Comparison of ENCODE assay signal across 8 mouse cellular contexts in genomic region chr11:101553354-101553930, GRCm38 (mm10). TPM values are rescaled to one million over a fixed set of nuclear protein-coding genes. Genes with fewer than 3 reads are reported as not detected.
DNase-seq lines count a peak whose midpoint lies in the region; ATAC-seq and TF ChIP-seq lines count a peak whose summit lies in the region.

No protein-coding gene starts in this region.

- peak overlapping the region; percentile 89 for H3K27ac ChIP-seq in heart, embryonic 13.5 days (replicated peaks)
- peak overlapping the region; percentile 83 for H3K27ac ChIP-seq in liver, embryonic 14.5 days

- H3K4me2 ChIP-seq in heart, embryonic 13.5 days = peak overlapping the region; percentile 83
- peak overlapping the region; percentile 91 for H3K4me2 ChIP-seq in liver, embryonic 14.5 days (ENCODE audit: low read depth)

- DNase-seq in heart, adult 11 months = peak; percentile 87
- no peak for DNase-seq in heart, postnatal 36 days
- DNase-seq in Muller cell, postnatal 12 days (ENCODE audit: inconsistent ontology term) = peak; percentile 27
- DNase-seq in liver, embryonic 14.5 days (ENCODE audit: low read depth in 3 of 3, low spot score in 3 of 3) = no peak
- DNase-seq in right cerebral cortex, adult 2 months (ENCODE audit: low spot score in 2 of 2) = no peak
- DNase-seq in left cerebral cortex, adult 18-20 months (ENCODE audit: low spot score in 2 of 2) = no peak
- DNase-seq in retina, embryonic 14.5 days (ENCODE audit: low spot score) = no peak

- H3K4me3 ChIP-seq in heart, embryonic 13.5 days = peak overlapping the region; percentile 72
- H3K4me3 ChIP-seq in liver, embryonic 14.5 days (ENCODE audit: insufficient read depth in 1 of 2, low read depth in 2 of 2, low read length in 2 of 2) = peak overlapping the region; percentile 80 to 92

- H3K27me3 ChIP-seq in heart, embryonic 13.5 days (replicated peaks) = no peaks in the 10 kb centered on the region
- H3K27me3 ChIP-seq in liver, embryonic 14.5 days (ENCODE audit: control insufficient read depth, insufficient read depth, low read length) = no peaks in the 10 kb centered on the region

- no peak for ATAC-seq in heart, embryonic 13.5 days (ENCODE audit: extremely low read depth, insufficient number of reproducible peaks, low FRiP score, low TSS enrichment)
- no peak for ATAC-seq in liver, embryonic 14.5 days (ENCODE audit: insufficient read depth)

- H3K9ac ChIP-seq in heart, embryonic 13.5 days = peak overlapping the region; percentile 91
- peak overlapping the region; percentile 95 for H3K9ac ChIP-seq in liver, embryonic 14.5 days (replicated peaks)

- TF ChIP-seq CTCF in liver, embryonic 14.5 days (IDR thresholded peaks at IDR 0.05; ENCODE audit: low read depth) = no peak

- TF ChIP-seq EP300 in liver, embryonic 14.5 days (IDR thresholded peaks at IDR 0.05; ENCODE audit: low read depth) = no peak

- intact Hi-C loops in heart, postnatal 36 days (cut with DNase I) = loop anchor here (5.0 kb wide), 1 partner anchor 86 kb away; the partner anchor contains the start of gene Vat1

- H3K4me1 ChIP-seq in heart, embryonic 13.5 days = peaks cover 24% of the 10 kb centered on the region
- H3K4me1 ChIP-seq in liver, embryonic 14.5 days (replicated peaks; ENCODE audit: control insufficient read depth in 2 of 2, insufficient read depth in 2 of 2, low read length in 1 of 2) = peaks cover 8 to 11% of the 10 kb centered on the region in 2 experiments

- H3K36me3 ChIP-seq in heart, embryonic 13.5 days = peaks cover 37% of the 10 kb centered on the region
- H3K36me3 ChIP-seq in liver, embryonic 14.5 days (replicated peaks; ENCODE audit: control insufficient read depth, insufficient read depth, low read depth) = peaks cover 25% of the 10 kb centered on the region

- H3K9me3 ChIP-seq in heart, embryonic 13.5 days = no peaks in the 10 kb centered on the region
- no peaks in the 10 kb centered on the region for H3K9me3 ChIP-seq in liver, embryonic 14.5 days (ENCODE audit: control insufficient read depth, low read length)

- 15% methylated on average over 8 of the region's 8 CpGs for WGBS in heart, embryonic 13.5 days
- 7% methylated on average over 8 of the region's 8 CpGs for WGBS in liver, embryonic 14.5 days (ENCODE audit: insufficient replicate concordance)

RNA-seq across cellular contexts. Expression of gene Nbr1, which starts 1.5 kb away (rescaled TPM):
- total RNA-seq in heart, postnatal 36 days (2021) = 10 to 100 TPM; 94.3 to 99.5 TPM
- polyA plus RNA-seq in heart, embryonic 13.5 days (2015; fragmentation: Nextera tagmentation; extraction: Ambion mirVana) = 54.9 and 55.3 TPM in 2 replicates
- polyA plus RNA-seq in liver, embryonic 14.5 days (2012; rRNA removed) = 20.0 and 24.9 TPM in 2 replicates
- polyA plus RNA-seq in liver, embryonic 14.5 days (2014; fragmentation: Nextera tagmentation; extraction: Ambion mirVana) = 28.9 and 33.8 TPM in 2 replicates
- total RNA-seq in left cerebral cortex, adult 18-20 months (2021) = 100 to 1,000 TPM; 135 to 198 TPM

RNA-seq across cellular contexts. Expression of gene Brca1, which starts 1.7 kb away (rescaled TPM):
- total RNA-seq in heart, postnatal 36 days (2021) = under 1 TPM; 0.31 to 0.51 TPM
- 5.5 and 7.0 TPM in 2 replicates for polyA plus RNA-seq in heart, embryonic 13.5 days (2015; fragmentation: Nextera tagmentation; extraction: Ambion mirVana)
- polyA plus RNA-seq in liver, embryonic 14.5 days (2012; rRNA removed) = 5.7 and 8.6 TPM in 2 replicates
- 14.0 and 15.2 TPM in 2 replicates for polyA plus RNA-seq in liver, embryonic 14.5 days (2014; fragmentation: Nextera tagmentation; extraction: Ambion mirVana)
- total RNA-seq in left cerebral cortex, adult 18-20 months (2021) = 1 to 10 TPM in 1 of 2 experiments, under 1 TPM in 1; 0.74 to 1.2 TPM

RNA-seq across cellular contexts. Expression of gene Tmem106a, which starts 28.6 kb away (rescaled TPM):
- 1 to 10 TPM; 3.6 to 4.7 TPM for total RNA-seq in heart, postnatal 36 days (2021)
- polyA plus RNA-seq in heart, embryonic 13.5 days (2015; fragmentation: Nextera tagmentation; extraction: Ambion mirVana) = 4.0 and 4.4 TPM in 2 replicates
- polyA plus RNA-seq in liver, embryonic 14.5 days (2012; rRNA removed) = 5.7 and 7.3 TPM in 2 replicates
- polyA plus RNA-seq in liver, embryonic 14.5 days (2014; fragmentation: Nextera tagmentation; extraction: Ambion mirVana) = 5.4 and 7.5 TPM in 2 replicates
- 1 to 10 TPM; 1.6 to 2.0 TPM for total RNA-seq in left cerebral cortex, adult 18-20 months (2021)

RNA-seq across cellular contexts. Expression of gene Gm11634, which starts 45.6 kb away (rescaled TPM):
- not detected for total RNA-seq in heart, postnatal 36 days (2021)
- polyA plus RNA-seq in heart, embryonic 13.5 days (2015; fragmentation: Nextera tagmentation; extraction: Ambion mirVana) = not detected in 2 replicates
- not detected in 2 replicates for polyA plus RNA-seq in liver, embryonic 14.5 days (2012; rRNA removed)
- not detected in 2 replicates for polyA plus RNA-seq in liver, embryonic 14.5 days (2014; fragmentation: Nextera tagmentation; extraction: Ambion mirVana)
- total RNA-seq in left cerebral cortex, adult 18-20 months (2021) = not detected

Comparison
In these comparisons a context has a peak if more than half of its experiments do, and no peak if none do; other contexts are left out.
1. DNase-seq: peak in heart, adult 11 months (single experiment) and Muller cell, postnatal 12 days (single experiment); none in heart, postnatal 36 days (0 of 2), liver, embryonic 14.5 days (0 of 3), right cerebral cortex, adult 2 months (0 of 2), left cerebral cortex, adult 18-20 months (0 of 2) and retina, embryonic 14.5 days (single experiment).